Mouse (Mus musculus): ENCODE measurements around the gene Eri3. TPM values are rescaled to one million over a fixed set of nuclear protein-coding genes. Genes with fewer than 3 reads are reported as not detected.

Eri3 gene
- polyA plus RNA-seq, 1 experiment: 141 TPM

- peak; percentile 81 to 90 for DNase-seq
- Histone ChIP-seq H3K4me3 (replicated peaks; ENCODE audit: insufficient read depth, low read depth, low read length) (peak within 1 kb of the TSS; percentile 85), H3K27ac (ENCODE audit: insufficient read depth, low read length) (0 out of 2 replicates have a peak within 1 kb of the TSS, but pooled peaks have one; percentile 30), H3K4me1 (ENCODE audit: control insufficient read depth, insufficient read depth, low read length) (no peaks in the 10 kb centered on the region), H3K27me3 (ENCODE audit: control insufficient read depth, insufficient read depth, low read length) (no peaks in the 10 kb centered on the region)
- WGBS: under 1% methylated on average over 33 of the region's 33 CpGs
- TF ChIP-seq POLR2A (IDR thresholded peaks at IDR 0.05; ENCODE audit: borderline replicate concordance, insufficient read depth, low read length) (peak; percentile 40; the same call in 1 of the 2 replicates), CTCF (IDR thresholded peaks at IDR 0.05; ENCODE audit: borderline replicate concordance, insufficient read depth, low read depth, low read length) (no peak)
Measured at GRCm38 (mm10) chr4:117681931-117682461, 131.8 kb downstream of the Eri3 start, which contains the start of gene Dmap1. Gene Dmap1 (minus strand): TSS chr4:117682273.

- TF ChIP-seq POLR2A (IDR thresholded peaks at IDR 0.05; ENCODE audit: borderline replicate concordance, insufficient read depth, low read length): no peak
- TF ChIP-seq CTCF (IDR thresholded peaks at IDR 0.05; ENCODE audit: borderline replicate concordance, insufficient read depth, low read depth, low read length): no peak
- no peak overlapping the region for H3K27ac ChIP-seq (ENCODE audit: insufficient read depth, low read length)
Measured at GRCm38 (mm10) chr4:117682463-117682862, 132.3 kb downstream of the Eri3 start.

GRCm38 (mm10) chr4:117683048-117683768 is 133.0 kb downstream of the Eri3 start:
- TF ChIP-seq POLR2A (IDR thresholded peaks at IDR 0.05; ENCODE audit: borderline replicate concordance, insufficient read depth, low read length): no peak
- TF ChIP-seq CTCF (IDR thresholded peaks at IDR 0.05; ENCODE audit: borderline replicate concordance, insufficient read depth, low read depth, low read length): no peak
- Histone ChIP-seq H3K27me3 (ENCODE audit: control insufficient read depth, insufficient read depth, low read length) (no peaks in the 10 kb centered on the region), H3K27ac (ENCODE audit: insufficient read depth, low read length) (no peak overlapping the region), H3K4me3 (replicated peaks; ENCODE audit: insufficient read depth, low read depth, low read length) (no peak overlapping the region), H3K4me1 (ENCODE audit: control insufficient read depth, insufficient read depth, low read length) (no peaks in the 10 kb centered on the region)
- DNase-seq: no peak
- WGBS: 85% methylated on average over 6 of the region's 6 CpGs

More at GRCm38 (mm10) chr4:117682463-117682862, 132.3 kb downstream of the Eri3 start:
- H3K27me3 ChIP-seq (ENCODE audit: control insufficient read depth, insufficient read depth, low read length): no peaks in the 10 kb centered on the region
- no peaks in the 10 kb centered on the region for H3K4me1 ChIP-seq (ENCODE audit: control insufficient read depth, insufficient read depth, low read length)
- no peak for DNase-seq
- peak overlapping the region; percentile 85 for H3K4me3 ChIP-seq (replicated peaks; ENCODE audit: insufficient read depth, low read depth, low read length)

- no peak for DNase-seq
- Histone ChIP-seq H3K27me3 (ENCODE audit: control insufficient read depth, insufficient read depth, low read length) (no peaks in the 10 kb centered on the region), H3K4me3 (replicated peaks; ENCODE audit: insufficient read depth, low read depth, low read length) (no peak overlapping the region), H3K4me1 (ENCODE audit: control insufficient read depth, insufficient read depth, low read length) (no peaks in the 10 kb centered on the region), H3K27ac (ENCODE audit: insufficient read depth, low read length) (no peak overlapping the region)
- TF ChIP-seq CTCF (IDR thresholded peaks at IDR 0.05; ENCODE audit: borderline replicate concordance, insufficient read depth, low read depth, low read length) (no peak), POLR2A (IDR thresholded peaks at IDR 0.05; ENCODE audit: borderline replicate concordance, insufficient read depth, low read length) (no peak)
- WGBS: 26% methylated on average over 4 of the region's 4 CpGs
Measured at GRCm38 (mm10) chr4:117686354-117686753, 136.2 kb downstream of the Eri3 start.

GRCm38 (mm10) chr4:117705361-117705760 is 155.2 kb downstream of the Eri3 start:
- Histone ChIP-seq H3K4me3 (replicated peaks; ENCODE audit: insufficient read depth, low read depth, low read length) (no peak overlapping the region), H3K27me3 (ENCODE audit: control insufficient read depth, insufficient read depth, low read length) (no peaks in the 10 kb centered on the region), H3K27ac (ENCODE audit: insufficient read depth, low read length) (no peak overlapping the region), H3K4me1 (ENCODE audit: control insufficient read depth, insufficient read depth, low read length) (no peaks in the 10 kb centered on the region)
- WGBS: 2% methylated on average over 7 of the region's 7 CpGs
- peak; percentile 50; the same call in 1 of the 2 replicates for TF ChIP-seq CTCF (IDR thresholded peaks at IDR 0.05; ENCODE audit: borderline replicate concordance, insufficient read depth, low read depth, low read length)
- TF ChIP-seq POLR2A (IDR thresholded peaks at IDR 0.05; ENCODE audit: borderline replicate concordance, insufficient read depth, low read length): no peak
- DNase-seq: peak; percentile 14 to 27

GRCm38 (mm10) chr4:117708780-117709550 is 158.8 kb downstream of the Eri3 start:
- DNase-seq: no peak
- WGBS: 78% methylated on average over 3 of the region's 3 CpGs

GRCm38 (mm10) chr4:117712314-117712713 is 162.1 kb downstream of the Eri3 start:
- H3K27ac ChIP-seq (ENCODE audit: insufficient read depth, low read length): no peak overlapping the region
- H3K4me3 ChIP-seq (replicated peaks; ENCODE audit: insufficient read depth, low read depth, low read length): no peak overlapping the region
- no peak for DNase-seq
- H3K27me3 ChIP-seq (ENCODE audit: control insufficient read depth, insufficient read depth, low read length): no peaks in the 10 kb centered on the region
- 80% methylated on average over 3 of the region's 3 CpGs for WGBS
- H3K4me1 ChIP-seq (ENCODE audit: control insufficient read depth, insufficient read depth, low read length): no peaks in the 10 kb centered on the region
- TF ChIP-seq POLR2A (IDR thresholded peaks at IDR 0.05; ENCODE audit: borderline replicate concordance, insufficient read depth, low read length) (no peak), CTCF (IDR thresholded peaks at IDR 0.05; ENCODE audit: borderline replicate concordance, insufficient read depth, low read depth, low read length) (no peak)

More at GRCm38 (mm10) chr4:117708780-117709550, 158.8 kb downstream of the Eri3 start:
- Histone ChIP-seq H3K27me3 (ENCODE audit: control insufficient read depth, insufficient read depth, low read length) (no peaks in the 10 kb centered on the region), H3K27ac (ENCODE audit: insufficient read depth, low read length) (no peak overlapping the region), H3K4me3 (replicated peaks; ENCODE audit: insufficient read depth, low read depth, low read length) (no peak overlapping the region), H3K4me1 (ENCODE audit: control insufficient read depth, insufficient read depth, low read length) (no peaks in the 10 kb centered on the region)
- TF ChIP-seq POLR2A (IDR thresholded peaks at IDR 0.05; ENCODE audit: borderline replicate concordance, insufficient read depth, low read length) (no peak), CTCF (IDR thresholded peaks at IDR 0.05; ENCODE audit: borderline replicate concordance, insufficient read depth, low read depth, low read length) (no peak)

Measured in cerebellum, adult 2 months (tissue).